Mouse (Mus musculus) MEL (cell line): ENCODE measurements around the gene Tmem63a.

Source experiments
- CHD2 ChIP-seq: IDR thresholded peaks from 2 replicates; pipeline ENCODE4 v1.6.1; 2011; ENCODE audit warnings: low read length, improper control_type of control experiment
- CTCF ChIP-seq, 3 experiments: IDR thresholded peaks in 2 of 3; conservative IDR thresholded peaks in 1 of 3; 2 replicates each; pipeline ENCODE4 v1.5.1; 2011 to 2012; ENCODE audit warnings: low read length in 3 of 3, low read depth in 2 of 3, mild to moderate bottlenecking in 2 of 3, improper control_type of control experiment in 1 of 3, inconsistent platforms in 1 of 3, mixed read lengths in 1 of 3, moderate library complexity in 1 of 3; ENCODE audit not compliant: control insufficient read depth in 1 of 3, insufficient read depth in 1 of 3, poor library complexity in 1 of 3, severe bottlenecking in 1 of 3
- EP300 ChIP-seq, 2 experiments: IDR thresholded peaks; 2 replicates each; pipeline ENCODE4 v1.6.1; 2011; ENCODE audit warnings: improper control_type of control experiment in 2 of 2, low read length in 2 of 2, low read depth in 1 of 2, mild to moderate bottlenecking in 1 of 2
- GABPA ChIP-seq: IDR thresholded peaks from 2 replicates; pipeline ENCODE4 v1.6.1; 2012; ENCODE audit warnings: low read depth, mild to moderate bottlenecking, inconsistent platforms, low read length, improper control_type of control experiment, moderate library complexity
- GATA1 ChIP-seq: IDR thresholded peaks from 2 replicates; pipeline ENCODE4 v1.6.1; 2011; ENCODE audit warnings: low read depth, low read length, improper control_type of control experiment
- MAFK ChIP-seq: IDR thresholded peaks from 2 replicates; pipeline ENCODE4 v1.6.1; 2011; ENCODE audit warnings: low read depth, mild to moderate bottlenecking, low read length, improper control_type of control experiment, borderline replicate concordance
- MAZ ChIP-seq: IDR thresholded peaks from 2 replicates; pipeline ENCODE4 v1.6.1; 2012; ENCODE audit warnings: low read depth, mild to moderate bottlenecking, inconsistent platforms, low read length, improper control_type of control experiment
- MEF2A ChIP-seq: IDR thresholded peaks from 2 replicates; pipeline ENCODE4 v1.6.1; 2014; ENCODE audit warnings: low read depth, mild to moderate bottlenecking, inconsistent platforms, low read length, improper control_type of control experiment; ENCODE audit not compliant: poor library complexity, insufficient replicate concordance, severe bottlenecking; ENCODE audit errors: extremely low read depth
- NELFE ChIP-seq: IDR thresholded peaks from 2 replicates; pipeline ENCODE4 v1.6.1; 2011; ENCODE audit warnings: low read depth, low read length, improper control_type of control experiment
- POLR2A ChIP-seq, 2 experiments: IDR thresholded peaks; 2 replicates each; pipeline ENCODE4 v1.6.1; 2011 to 2012; ENCODE audit warnings: low read length in 2 of 2, mild to moderate bottlenecking in 2 of 2, control low read depth in 1 of 2, improper control_type of control experiment in 1 of 2, low read depth in 1 of 2, moderate library complexity in 1 of 2; ENCODE audit not compliant: control insufficient read depth in 1 of 2, insufficient read depth in 1 of 2, poor library complexity in 1 of 2
- TCF12 ChIP-seq: IDR thresholded peaks from 2 replicates; pipeline ENCODE4 v1.6.1; 2014; ENCODE audit warnings: low read depth, mild to moderate bottlenecking, inconsistent platforms, low read length, improper control_type of control experiment, moderate library complexity
- UBTF ChIP-seq: IDR thresholded peaks from 2 replicates; pipeline ENCODE4 v1.6.1; 2012; ENCODE audit warnings: low read depth, mild to moderate bottlenecking, inconsistent platforms, low read length, improper control_type of control experiment, moderate library complexity, borderline replicate concordance; ENCODE audit not compliant: insufficient read depth
- ZC3H11A ChIP-seq: IDR thresholded peaks from 2 replicates; pipeline ENCODE4 v1.6.1; 2012; ENCODE audit warnings: low read depth, mild to moderate bottlenecking, inconsistent platforms, low read length, improper control_type of control experiment

- no peak for TF ChIP-seq GABPA
- TF ChIP-seq TCF12 = no peak
- no peak for TF ChIP-seq ZC3H11A
- TF ChIP-seq POLR2A (IDR thresholded peaks at IDR 0.05; ENCODE audit: control insufficient read depth in 1 of 2, insufficient read depth in 1 of 2, low read depth in 1 of 2, low read length in 2 of 2, poor library complexity in 1 of 2) = no peak
- TF ChIP-seq EP300 (IDR thresholded peaks at IDR 0.05; ENCODE audit: low read depth in 1 of 2, low read length in 2 of 2) = no peak
- TF ChIP-seq CTCF (IDR thresholded peaks at IDR 0.05 in 2 of 3, conservative IDR thresholded peaks at IDR 0.05 in 1 of 3; ENCODE audit: control insufficient read depth in 1 of 3, insufficient read depth in 1 of 3, low read depth in 2 of 3, low read length in 3 of 3, poor library complexity in 1 of 3, severe bottlenecking in 1 of 3) = no peak
- TF ChIP-seq MAFK = no peak
- no peak for TF ChIP-seq MEF2A
- TF ChIP-seq MAZ = no peak
- no peak for TF ChIP-seq UBTF
- no peak for TF ChIP-seq NELFE
- no peak for TF ChIP-seq GATA1
- TF ChIP-seq CHD2 = no peak
Measured at GRCm38 (mm10) chr1:180903666-180904038, 38.5 kb upstream of the Tmem63a start.
